Mouse (Mus musculus) ES-Bruce4 (cell line): ENCODE data around the gene Tspan9. TPM values are rescaled to one million over a fixed set of nuclear protein-coding genes. Genes with fewer than 3 reads are reported as not detected.

Experiments used
- H3K27ac ChIP-seq: 2 replicates; pipeline ENCODE4 v1.5.1; 2012; ENCODE audit warnings: low read length, inconsistent platforms; ENCODE audit not compliant: insufficient read depth
- H3K27me3 ChIP-seq: 2 replicates; pipeline ENCODE4 v1.6.1; 2012; ENCODE audit warnings: mild to moderate bottlenecking, low read length, inconsistent platforms; ENCODE audit not compliant: control insufficient read depth, poor library complexity, insufficient read depth, severe bottlenecking
- H3K36me3 ChIP-seq: 2 replicates; pipeline ENCODE4 v1.6.1; 2012; ENCODE audit warnings: inconsistent platforms, mild to moderate bottlenecking, low read length, moderate library complexity; ENCODE audit not compliant: control insufficient read depth, poor library complexity, insufficient read depth, severe bottlenecking
- H3K4me1 ChIP-seq: one replicate; pipeline ENCODE4 v1.8.1; 2011; ENCODE audit warnings: low read length; ENCODE audit not compliant: control insufficient read depth, insufficient read depth
- H3K4me3 ChIP-seq: 2 replicates; pipeline ENCODE4 v1.5.1; 2011; ENCODE audit warnings: low read depth, mild to moderate bottlenecking, low read length
- H3K9ac ChIP-seq: 2 replicates; pipeline ENCODE4 v1.6.1; 2012; ENCODE audit warnings: low read depth, mild to moderate bottlenecking, inconsistent platforms; ENCODE audit not compliant: poor library complexity, severe bottlenecking
- H3K9me3 ChIP-seq: replicated peaks from 2 replicates; pipeline ENCODE4 v1.6.1; 2012; ENCODE audit warnings: mild to moderate bottlenecking, low read length, inconsistent platforms; ENCODE audit not compliant: control insufficient read depth, poor library complexity, insufficient read depth, severe bottlenecking
- CTCF ChIP-seq: IDR thresholded peaks from one replicate; pipeline ENCODE4 v1.8.1; 2011; ENCODE audit warnings: low read depth, low read length
- EP300 ChIP-seq: IDR thresholded peaks from 2 replicates; pipeline ENCODE4 v1.6.1; 2011; ENCODE audit warnings: low read depth, low read length; ENCODE audit not compliant: insufficient read depth
- POLR2A ChIP-seq: IDR thresholded peaks from one replicate; pipeline ENCODE4 v1.8.1; 2011; ENCODE audit warnings: low read length; ENCODE audit not compliant: insufficient read depth
- polyA plus RNA-seq: library from polyadenylated mRNA; stranded (reverse); fragments of >200 nt; gene quantifications from 2 replicates; pipeline ENCODE4 v1.2.4, GENCODE M21; 2011; ENCODE audit warnings: low read depth; ENCODE audit not compliant: missing spikeins, insufficient read depth, insufficient read length

The Tspan9 gene
- polyA plus RNA-seq, 1 experiment: 90.5 TPM

DNA sequence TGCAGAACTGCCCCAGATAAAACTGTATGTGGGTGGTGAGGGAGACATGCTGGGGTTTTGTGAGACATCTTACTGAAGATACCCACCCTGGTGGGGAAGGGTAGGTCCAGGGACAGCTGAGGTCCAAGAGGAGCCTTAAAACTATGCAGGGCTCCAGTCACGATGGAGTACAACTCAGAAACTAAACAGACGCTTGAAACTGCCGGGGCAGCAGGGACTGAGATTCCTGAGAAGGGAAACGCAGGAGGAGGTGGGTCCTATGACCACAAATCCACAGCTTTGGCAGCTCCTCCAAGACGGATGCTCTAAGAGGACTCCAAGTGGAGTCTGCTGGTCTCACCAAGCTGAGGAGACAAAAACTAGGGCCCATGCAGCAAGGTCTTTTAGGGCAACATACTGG lies 21.3 kb downstream of the Tspan9 start:
- Histone ChIP-seq H3K9me3 (no peaks in the 10 kb centered on the region), H3K27ac (no peak overlapping the region), H3K4me1 (peaks cover under 1% of the 10 kb centered on the region), H3K4me3 (no peak overlapping the region), H3K9ac (no peak overlapping the region), H3K27me3 (no peaks in the 10 kb centered on the region), H3K36me3 (no peaks in the 10 kb centered on the region)
- no peak for TF ChIP-seq POLR2A
- no peak for TF ChIP-seq EP300
- TF ChIP-seq CTCF: no peak

DNA sequence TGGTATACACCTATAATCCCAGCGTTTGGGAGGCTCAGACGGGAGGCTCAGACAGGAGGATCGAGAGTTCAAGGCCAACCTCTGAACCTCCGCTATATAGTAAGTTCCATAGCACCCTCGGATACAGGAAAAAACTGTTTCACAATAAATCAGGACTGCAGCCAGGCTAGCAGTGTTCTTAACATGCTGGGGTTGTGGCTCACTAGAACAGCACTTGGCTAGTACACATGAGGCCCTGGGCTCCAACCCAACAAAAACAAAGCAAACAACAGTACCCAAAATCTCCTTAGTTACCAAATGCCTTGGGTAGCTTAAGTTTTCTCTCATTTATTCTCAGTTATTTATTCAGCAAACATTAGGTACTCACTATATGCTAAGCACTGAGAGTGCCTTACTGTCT lies 21.7 kb downstream of the Tspan9 start:
- no peak overlapping the region for H3K9ac ChIP-seq
- no peaks in the 10 kb centered on the region for H3K27me3 ChIP-seq
- H3K4me3 ChIP-seq: no peak overlapping the region
- no peaks in the 10 kb centered on the region for H3K36me3 ChIP-seq
- no peaks in the 10 kb centered on the region for H3K9me3 ChIP-seq
- peaks cover 3% of the 10 kb centered on the region for H3K4me1 ChIP-seq
- TF ChIP-seq POLR2A (no peak), CTCF (no peak), EP300 (no peak)
- H3K27ac ChIP-seq: no peak overlapping the region

DNA sequence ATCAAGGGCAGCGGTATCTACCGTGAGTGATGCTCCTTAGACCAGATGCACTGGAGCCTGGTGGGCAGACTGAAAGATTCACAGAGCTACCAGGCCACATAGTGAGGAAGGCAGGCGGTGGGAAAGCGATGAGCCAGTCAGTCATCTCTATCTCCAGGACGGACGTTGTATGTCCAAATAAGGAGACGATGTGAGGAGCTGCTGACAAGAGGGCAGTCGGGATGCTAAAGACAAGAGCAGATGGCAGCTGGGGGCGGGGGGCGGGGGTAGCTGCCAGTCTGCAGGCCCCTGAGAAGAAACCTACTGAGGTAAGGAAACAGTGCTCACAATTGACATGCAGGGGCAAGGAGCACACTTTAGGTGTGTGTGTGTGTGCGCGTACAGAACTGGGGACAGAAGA lies 22.6 kb downstream of the Tspan9 start:
- H3K9ac ChIP-seq: no peak overlapping the region
- H3K4me3 ChIP-seq: no peak overlapping the region
- no peaks in the 10 kb centered on the region for H3K36me3 ChIP-seq
- TF ChIP-seq EP300: no peak
- no peak for TF ChIP-seq POLR2A
- TF ChIP-seq CTCF: no peak
- no peak overlapping the region for H3K27ac ChIP-seq
- H3K4me1 ChIP-seq: peaks cover 3% of the 10 kb centered on the region
- H3K9me3 ChIP-seq: no peaks in the 10 kb centered on the region
- H3K27me3 ChIP-seq: no peaks in the 10 kb centered on the region

DNA sequence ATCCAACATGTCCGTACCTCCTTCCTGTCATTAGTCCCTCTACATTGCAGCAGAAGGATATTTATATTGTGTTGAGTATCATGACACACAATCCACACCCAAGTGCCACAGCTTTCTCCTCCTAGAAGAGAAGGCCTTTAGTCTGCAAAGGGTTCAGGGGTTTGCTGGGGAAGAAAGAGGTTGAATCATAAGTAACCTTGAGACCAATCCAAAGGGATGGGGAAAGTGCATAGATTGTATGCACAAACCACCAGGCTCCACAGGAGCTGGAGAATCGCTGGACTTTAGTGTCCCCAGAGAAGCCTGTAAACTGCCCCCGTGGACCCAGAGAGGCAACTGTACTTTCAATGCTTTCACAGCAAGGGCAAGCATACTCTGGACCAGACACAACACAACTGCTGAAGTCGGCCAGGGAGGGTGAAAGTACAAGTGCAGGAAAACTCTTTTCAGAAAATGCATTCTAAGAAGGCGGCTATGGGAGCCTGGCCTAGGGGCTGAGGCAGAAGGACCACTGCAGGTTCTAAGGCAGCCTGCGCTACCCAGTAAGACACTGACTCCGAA lies 24.6 kb downstream of the Tspan9 start:
- Histone ChIP-seq H3K4me1 (peaks cover 3% of the 10 kb centered on the region), H3K27ac (no peak overlapping the region), H3K36me3 (no peaks in the 10 kb centered on the region), H3K27me3 (no peaks in the 10 kb centered on the region), H3K9ac (no peak overlapping the region), H3K4me3 (peak overlapping the region; percentile 30; the same call in 1 of the 2 replicates), H3K9me3 (no peaks in the 10 kb centered on the region)
- TF ChIP-seq POLR2A (no peak), CTCF (no peak), EP300 (no peak)

DNA sequence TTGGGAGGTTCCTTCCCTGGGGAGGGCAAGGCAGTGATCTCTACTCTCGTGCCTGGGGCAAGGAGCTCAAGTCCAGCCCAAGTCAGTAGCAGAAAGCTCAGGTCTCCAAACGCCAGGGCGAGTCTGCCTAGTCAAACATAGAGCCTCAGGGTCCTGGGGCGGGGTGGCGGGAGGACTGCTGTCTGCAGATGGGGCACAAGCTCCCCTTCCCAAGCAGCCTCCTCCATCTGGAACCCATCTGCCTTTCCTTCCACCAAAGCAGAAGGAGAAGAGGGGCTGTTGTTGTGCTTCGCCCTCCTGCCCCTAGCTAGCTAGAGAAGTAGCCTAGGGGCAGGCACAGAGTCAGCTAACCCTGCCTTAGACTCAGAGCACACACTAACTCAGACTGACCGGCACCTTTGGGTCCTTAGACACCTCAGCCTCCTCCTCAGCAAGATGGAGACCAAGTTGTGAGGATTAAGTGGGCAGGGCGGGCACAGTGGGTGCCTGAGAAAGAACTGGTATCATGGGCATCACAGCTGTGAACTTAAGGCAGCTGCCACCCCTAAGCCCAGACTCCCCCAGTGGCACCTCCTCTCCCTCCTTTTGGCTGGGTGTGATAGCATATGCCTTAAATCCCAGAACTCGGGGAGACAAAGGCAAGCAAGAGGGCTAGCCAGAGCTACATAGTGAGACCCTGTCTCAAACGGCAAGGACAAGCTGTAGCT lies 26.4 kb downstream of the Tspan9 start:
- Histone ChIP-seq H3K27me3 (no peaks in the 10 kb centered on the region), H3K4me3 (no peak overlapping the region), H3K9ac (no peak overlapping the region), H3K27ac (no peak overlapping the region), H3K4me1 (peaks cover 3% of the 10 kb centered on the region), H3K9me3 (no peaks in the 10 kb centered on the region), H3K36me3 (no peaks in the 10 kb centered on the region)
- TF ChIP-seq CTCF: no peak
- TF ChIP-seq EP300: no peak
- TF ChIP-seq POLR2A: no peak

DNA sequence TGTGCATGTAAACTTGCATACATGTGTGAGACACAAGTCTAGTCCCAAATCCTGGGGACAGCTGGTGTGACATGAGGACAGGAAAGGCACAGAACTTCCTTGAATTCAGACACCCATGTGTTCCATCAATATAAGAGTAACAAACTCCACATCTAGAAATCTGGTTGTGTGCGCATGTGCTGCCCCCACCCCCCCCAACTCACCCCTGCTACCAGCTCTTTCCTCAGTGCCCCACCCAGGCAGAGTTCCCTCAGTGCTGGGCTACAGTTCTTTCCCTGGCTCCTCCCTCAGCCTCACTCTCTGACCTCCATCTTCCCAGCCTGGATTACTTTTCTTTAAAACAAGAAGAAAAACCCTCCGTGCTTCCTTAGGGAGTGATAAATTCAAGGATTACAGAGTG lies 27.1 kb downstream of the Tspan9 start:
- H3K27ac ChIP-seq: no peak overlapping the region
- no peaks in the 10 kb centered on the region for H3K27me3 ChIP-seq
- H3K9ac ChIP-seq: no peak overlapping the region
- no peaks in the 10 kb centered on the region for H3K36me3 ChIP-seq
- H3K4me3 ChIP-seq: no peak overlapping the region
- H3K4me1 ChIP-seq: peaks cover 3% of the 10 kb centered on the region
- no peaks in the 10 kb centered on the region for H3K9me3 ChIP-seq
- TF ChIP-seq CTCF: no peak
- no peak for TF ChIP-seq EP300
- no peak for TF ChIP-seq POLR2A
